Mouse (Mus musculus) limb, embryonic 13.5 days (tissue): ENCODE data around the gene Susd6. TPM values are rescaled to one million over a fixed set of nuclear protein-coding genes. Genes with fewer than 3 reads are reported as not detected.

Experiments used
- ATAC-seq: fragments of 200-750 bp; cut with Nextera tagmentation; 2 replicates; pipeline ENCODE4 v1.8.0; 2017; ENCODE audit warnings: low read depth, moderate number of reproducible peaks, moderate TSS enrichment; ENCODE audit not compliant: low FRiP score
- H3K27ac ChIP-seq: fragments of 300-500 bp; sonication (generic); 2 replicates; pipeline ENCODE4 v1.5.1; 2015; ENCODE audit warnings: inconsistent platforms, mild to moderate bottlenecking, moderate library complexity
- H3K27me3 ChIP-seq: fragments of 300-500 bp; sonication (generic); 2 replicates; pipeline ENCODE4 v1.6.1; 2015; ENCODE audit warnings: mild to moderate bottlenecking, inconsistent platforms
- H3K36me3 ChIP-seq: fragments of 300-500 bp; sonication (generic); 2 replicates; pipeline ENCODE4 v1.6.1; 2015; ENCODE audit warnings: inconsistent platforms, mild to moderate bottlenecking, moderate library complexity
- H3K4me1 ChIP-seq: fragments of 300-500 bp; sonication (generic); 2 replicates; pipeline ENCODE4 v1.6.1; 2015; ENCODE audit warnings: inconsistent platforms
- H3K4me2 ChIP-seq: fragments of 300-500 bp; sonication (generic); replicated peaks from 2 replicates; pipeline ENCODE4 v1.6.1; 2015; ENCODE audit warnings: inconsistent platforms, mild to moderate bottlenecking, moderate library complexity
- H3K4me3 ChIP-seq: fragments of 300-500 bp; sonication (generic); 2 replicates; pipeline ENCODE4 v1.5.1; 2015; ENCODE audit warnings: moderate library complexity, mild to moderate bottlenecking, inconsistent platforms
- H3K9ac ChIP-seq: fragments of 300-500 bp; sonication (generic); 2 replicates; pipeline ENCODE4 v1.6.1; 2015; ENCODE audit warnings: mild to moderate bottlenecking, inconsistent platforms
- H3K9me3 ChIP-seq: fragments of 300-500 bp; sonication (generic); 2 replicates; pipeline ENCODE4 v1.6.1; 2016; ENCODE audit warnings: inconsistent platforms
- WGBS: fragments of 180-500 bp; shearing (Covaris S2); methylation state at CpG from one replicate; pipeline ENCODE4 v1.1.7; 2015; 5-methylcytosine and 5-hydroxymethylcytosine counted together
- polyA plus RNA-seq: library from polyadenylated mRNA; unstranded; fragments of >200 nt; fragmentation: Nextera tagmentation; extraction: Ambion mirVana; gene quantifications from 2 replicates; pipeline ENCODE4 v1.2.1, GENCODE M21; 2015

Susd6 gene
- polyA plus RNA-seq, 1 experiment from 2014 or later, result 15.7 TPM

GRCm38 (mm10) chr12:80764116-80764515, 26.2 kb upstream of the Susd6 start:
- no peak overlapping the region for H3K27ac ChIP-seq
- H3K4me3 ChIP-seq, result no peak overlapping the region
- no peaks in the 10 kb centered on the region for H3K36me3 ChIP-seq
- no peak overlapping the region for H3K9ac ChIP-seq
- H3K4me1 ChIP-seq, result peaks cover 13% of the 10 kb centered on the region
- 80% methylated on average over 4 of the region's 4 CpGs for WGBS
- ATAC-seq, result no peak
- no peak overlapping the region for H3K4me2 ChIP-seq
- no peaks in the 10 kb centered on the region for H3K9me3 ChIP-seq
- peaks cover 47% of the 10 kb centered on the region for H3K27me3 ChIP-seq

GRCm38 (mm10) chr12:80769697-80770096, 20.6 kb upstream of the Susd6 start:
- Histone ChIP-seq H3K4me2 (0 out of 2 replicates have a peak overlapping the region, but pooled peaks have one; percentile 16), H3K4me3 (no peak overlapping the region), H3K36me3 (no peaks in the 10 kb centered on the region), H3K27ac (no peak overlapping the region), H3K27me3 (0 out of 2 replicates have a peak, but pooled peaks cover 6% of the 10 kb centered on the region), H3K9ac (no peak overlapping the region), H3K9me3 (no peaks in the 10 kb centered on the region), H3K4me1 (no peaks in the 10 kb centered on the region)
- 17% methylated on average over 11 of the region's 11 CpGs for WGBS
- ATAC-seq, result peak; percentile 85

- no peak; the same call in 1 of the 2 replicates for ATAC-seq
- WGBS, result 54% methylated on average over 7 of the region's 7 CpGs
These were observed 15.5 kb upstream of the Susd6 start for GRCm38 (mm10) chr12:80774786-80775185.

GRCm38 (mm10) chr12:80776046-80776634, 14.2 kb upstream of the Susd6 start:
- ATAC-seq, result no peak
- WGBS, result 81% methylated on average over 4 of the region's 4 CpGs
- H3K4me2 ChIP-seq, result no peak overlapping the region

More at GRCm38 (mm10) chr12:80774786-80775185, 15.5 kb upstream of the Susd6 start:
- H3K4me2 ChIP-seq, result no peak overlapping the region
- H3K4me3 ChIP-seq, result no peak overlapping the region
- H3K9ac ChIP-seq, result no peak overlapping the region
- H3K27ac ChIP-seq, result no peak overlapping the region
- H3K36me3 ChIP-seq, result no peaks in the 10 kb centered on the region
- no peaks in the 10 kb centered on the region for H3K9me3 ChIP-seq
- no peaks in the 10 kb centered on the region for H3K4me1 ChIP-seq
- no peaks in the 10 kb centered on the region for H3K27me3 ChIP-seq

GRCm38 (mm10) chr12:80778188-80778936, 11.9 kb upstream of the Susd6 start:
- WGBS, result 74% methylated on average over 16 of the region's 16 CpGs
- no peak overlapping the region for H3K27ac ChIP-seq
- H3K4me2 ChIP-seq, result no peak overlapping the region
- no peak for ATAC-seq
- H3K27me3 ChIP-seq, result no peaks in the 10 kb centered on the region
- no peaks in the 10 kb centered on the region for H3K4me1 ChIP-seq
- H3K9ac ChIP-seq, result no peak overlapping the region
- H3K4me3 ChIP-seq, result no peak overlapping the region
- H3K36me3 ChIP-seq, result no peaks in the 10 kb centered on the region
- H3K9me3 ChIP-seq, result no peaks in the 10 kb centered on the region

More at GRCm38 (mm10) chr12:80776046-80776634, 14.2 kb upstream of the Susd6 start:
- H3K9ac ChIP-seq, result no peak overlapping the region
- H3K4me3 ChIP-seq, result no peak overlapping the region
- no peak overlapping the region for H3K27ac ChIP-seq
- H3K4me1 ChIP-seq, result no peaks in the 10 kb centered on the region
- H3K36me3 ChIP-seq, result no peaks in the 10 kb centered on the region
- no peaks in the 10 kb centered on the region for H3K27me3 ChIP-seq
- no peaks in the 10 kb centered on the region for H3K9me3 ChIP-seq

GRCm38 (mm10) chr12:80779760-80780159, 10.6 kb upstream of the Susd6 start:
- Histone ChIP-seq H3K27ac (no peak overlapping the region), H3K9ac (no peak overlapping the region), H3K36me3 (no peaks in the 10 kb centered on the region), H3K4me3 (no peak overlapping the region), H3K9me3 (no peaks in the 10 kb centered on the region), H3K4me1 (no peaks in the 10 kb centered on the region), H3K4me2 (no peak overlapping the region), H3K27me3 (no peaks in the 10 kb centered on the region)
- no peak for ATAC-seq
- 89% methylated on average over 4 of the region's 4 CpGs for WGBS

GRCm38 (mm10) chr12:80782190-80782589, 8.1 kb upstream of the Susd6 start:
- H3K9ac ChIP-seq, result no peak overlapping the region
- no peaks in the 10 kb centered on the region for H3K36me3 ChIP-seq
- ATAC-seq, result no peak
- H3K27ac ChIP-seq, result no peak overlapping the region
- H3K27me3 ChIP-seq, result no peaks in the 10 kb centered on the region
- H3K4me2 ChIP-seq, result no peak overlapping the region
- no peak overlapping the region for H3K4me3 ChIP-seq
- no peaks in the 10 kb centered on the region for H3K9me3 ChIP-seq
- no peaks in the 10 kb centered on the region for H3K4me1 ChIP-seq
- 75% methylated on average over 3 of the region's 3 CpGs for WGBS

GRCm38 (mm10) chr12:80782892-80783291, 7.4 kb upstream of the Susd6 start:
- no peaks in the 10 kb centered on the region for H3K4me1 ChIP-seq
- ATAC-seq, result no peak
- H3K4me3 ChIP-seq, result no peak overlapping the region
- 37% methylated on average over 3 of the region's 3 CpGs for WGBS
- H3K9me3 ChIP-seq, result no peaks in the 10 kb centered on the region
- H3K27me3 ChIP-seq, result no peaks in the 10 kb centered on the region
- H3K36me3 ChIP-seq, result no peaks in the 10 kb centered on the region
- no peak overlapping the region for H3K27ac ChIP-seq
- H3K9ac ChIP-seq, result no peak overlapping the region
- H3K4me2 ChIP-seq, result no peak overlapping the region

- H3K4me1 ChIP-seq, result no peaks in the 10 kb centered on the region
- no peaks in the 10 kb centered on the region for H3K27me3 ChIP-seq
- 100% methylated on average over 1 of the region's 1 CpGs for whole genome bisulfite sequencing
- H3K9ac ChIP-seq, result no peak overlapping the region
- ATAC-seq, result no peak
- H3K36me3 ChIP-seq, result no peaks in the 10 kb centered on the region
- no peak overlapping the region for H3K27ac ChIP-seq
- no peak overlapping the region for H3K4me2 ChIP-seq
- H3K4me3 ChIP-seq, result no peak overlapping the region
- no peaks in the 10 kb centered on the region for H3K9me3 ChIP-seq
These were observed 6.4 kb upstream of the Susd6 start for GRCm38 (mm10) chr12:80783889-80784288.

- no peak for ATAC-seq
- Histone ChIP-seq H3K36me3 (no peaks in the 10 kb centered on the region), H3K4me2 (no peak overlapping the region), H3K27me3 (no peaks in the 10 kb centered on the region), H3K4me3 (no peak overlapping the region), H3K9me3 (no peaks in the 10 kb centered on the region), H3K27ac (no peak overlapping the region), H3K4me1 (peaks cover 5% of the 10 kb centered on the region), H3K9ac (no peak overlapping the region)
- 82% methylated on average over 5 of the region's 5 CpGs for WGBS
These were observed 5.3 kb upstream of the Susd6 start for GRCm38 (mm10) chr12:80785005-80785404.

GRCm38 (mm10) chr12:80785597-80785996, 4.7 kb upstream of the Susd6 start:
- Histone ChIP-seq H3K4me1 (peaks cover 6% of the 10 kb centered on the region), H3K27me3 (no peaks in the 10 kb centered on the region), H3K27ac (no peak overlapping the region), H3K9ac (no peak overlapping the region), H3K4me3 (no peak overlapping the region), H3K9me3 (no peaks in the 10 kb centered on the region), H3K4me2 (no peak overlapping the region), H3K36me3 (no peaks in the 10 kb centered on the region)
- 81% methylated on average over 4 of the region's 4 CpGs for WGBS
- no peak for ATAC-seq

GRCm38 (mm10) chr12:80786591-80786990, 3.7 kb upstream of the Susd6 start:
- ATAC-seq, result no peak
- no peak overlapping the region for H3K9ac ChIP-seq
- no peak overlapping the region for H3K27ac ChIP-seq
- H3K4me2 ChIP-seq, result no peak overlapping the region
- no peaks in the 10 kb centered on the region for H3K36me3 ChIP-seq
- H3K4me1 ChIP-seq, result peaks cover 10% of the 10 kb centered on the region
- no peak overlapping the region for H3K4me3 ChIP-seq
- H3K27me3 ChIP-seq, result no peaks in the 10 kb centered on the region
- H3K9me3 ChIP-seq, result no peaks in the 10 kb centered on the region
- WGBS, result 68% methylated on average over 1 of the region's 1 CpGs
